Mouse (Mus musculus): ENCODE measurements around the gene Olfr661. TPM values are rescaled to one million over a fixed set of nuclear protein-coding genes. Genes with fewer than 3 reads are reported as not detected.
A peak's percentile ranks its signal among the peaks of the same experiment; 100 is the strongest.

Gene Olfr661
- not detected in 2 replicates for polyA plus RNA-seq (2015; fragmentation: Nextera tagmentation; extraction: Ambion mirVana)

DNA sequence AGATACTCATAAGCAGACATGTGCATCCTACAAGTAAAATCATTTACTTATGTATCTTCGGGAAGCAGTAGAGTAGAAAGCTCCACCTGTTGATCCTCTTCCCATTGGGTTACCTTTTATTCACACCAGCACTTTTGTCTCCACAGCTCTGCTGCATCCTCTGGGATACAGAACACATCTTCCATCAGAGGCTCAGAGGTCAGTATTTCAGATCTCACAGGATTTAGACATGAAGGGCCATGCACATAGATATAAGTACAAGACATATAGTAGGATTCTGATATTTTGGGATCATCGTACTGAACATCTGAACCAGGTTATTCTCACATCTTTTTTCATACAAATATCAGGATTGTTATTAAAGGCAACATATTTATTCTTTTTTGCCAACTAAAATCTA is at the start of gene Olfr661:
TSS of gene Olfr661 (plus strand) at position 301 of the 400 bp plus-strand sequence.
- WGBS = 94% methylated on average over 2 of the region's 2 CpGs
- Histone ChIP-seq H3K4me1 (no peaks in the 10 kb centered on the region), H3K4me3 (no peak within 1 kb of the TSS), H3K9ac (no peak within 1 kb of the TSS), H3K36me3 (ENCODE audit: poor library complexity, severe bottlenecking) (no peaks in the 10 kb centered on the region), H3K9me3 (replicated peaks) (no peaks in the 10 kb centered on the region), H3K27ac (no peak within 1 kb of the TSS), H3K27me3 (no peaks in the 10 kb centered on the region), H3K4me2 (no peak within 1 kb of the TSS)
- no peak for ATAC-seq

DNA sequence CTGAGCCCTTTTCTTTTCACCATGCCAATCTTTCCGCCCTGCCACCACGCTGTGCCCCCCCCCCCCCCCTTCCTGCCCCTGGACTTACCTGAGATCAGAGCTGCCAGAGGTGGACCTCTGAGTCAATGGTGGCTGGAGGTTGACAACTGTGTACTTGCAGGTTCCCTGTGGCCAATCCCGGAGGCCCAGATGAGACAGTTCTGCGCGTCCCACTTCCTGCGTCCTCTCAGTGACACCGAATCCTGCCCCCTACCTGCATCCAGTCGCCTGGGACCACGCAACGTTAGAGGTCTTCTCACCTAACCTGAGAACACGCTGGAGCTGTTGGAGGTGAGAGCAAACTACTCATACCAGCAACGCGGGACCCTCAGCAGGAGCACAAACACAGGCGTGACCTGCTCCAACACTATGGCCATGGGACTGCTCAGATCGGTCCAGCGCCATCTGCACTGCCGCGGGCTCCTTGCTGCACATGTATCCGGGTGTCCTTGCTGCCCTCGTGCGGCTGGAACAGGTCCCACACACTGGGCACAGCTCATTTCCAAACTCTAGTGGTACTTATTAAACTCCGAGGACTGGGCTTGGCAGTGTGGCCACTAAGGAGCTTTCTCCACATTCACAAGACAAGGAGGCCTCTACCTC is 39.3 kb upstream of the Olfr661 start, which contains the start of gene Olfr658:
TSS of gene Olfr658 (minus strand) at position 465 of the 642 bp plus-strand sequence.
- no peaks in the 10 kb centered on the region for H3K9me3 ChIP-seq (replicated peaks)
- peak within 1 kb of the TSS; percentile 40; the same call in 1 of the 2 replicates for H3K9ac ChIP-seq
- H3K36me3 ChIP-seq (ENCODE audit: poor library complexity, severe bottlenecking) = no peaks in the 10 kb centered on the region
- WGBS = 14% methylated on average over 20 of the region's 22 CpGs
- no peak within 1 kb of the TSS for H3K27ac ChIP-seq
- peak within 1 kb of the TSS; percentile 56 for H3K4me2 ChIP-seq
- H3K27me3 ChIP-seq = no peaks in the 10 kb centered on the region
- no peaks in the 10 kb centered on the region for H3K4me1 ChIP-seq
- ATAC-seq = peak; percentile 96
- H3K4me3 ChIP-seq = peak within 1 kb of the TSS; percentile 34

DNA sequence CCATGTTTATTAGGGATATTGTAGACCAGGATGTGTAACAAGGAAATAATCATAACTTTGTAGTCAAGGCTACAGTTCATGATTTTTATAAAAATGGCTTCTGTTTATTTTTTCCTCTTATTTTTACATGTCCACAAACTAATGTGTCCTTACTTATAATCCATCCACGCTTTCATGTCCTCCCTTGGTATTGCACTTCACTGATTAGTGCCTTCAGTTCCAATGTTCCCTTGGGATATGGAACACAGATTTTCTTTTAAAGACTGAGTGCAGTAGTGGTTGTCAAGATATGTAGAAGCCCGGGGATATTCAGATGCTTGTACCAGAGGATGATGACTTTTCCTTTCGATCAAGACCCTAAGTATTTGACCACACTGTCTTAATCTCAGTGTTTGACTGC is 19.8 kb upstream of the Olfr661 start, which contains the start of gene Olfr659:
TSS of gene Olfr659 (plus strand) at position 301 of the 400 bp plus-strand sequence.
- Histone ChIP-seq H3K4me2 (no peak within 1 kb of the TSS), H3K27ac (no peak within 1 kb of the TSS), H3K4me3 (no peak within 1 kb of the TSS), H3K36me3 (ENCODE audit: poor library complexity, severe bottlenecking) (no peaks in the 10 kb centered on the region), H3K9ac (no peak within 1 kb of the TSS), H3K9me3 (replicated peaks) (no peaks in the 10 kb centered on the region), H3K4me1 (no peaks in the 10 kb centered on the region), H3K27me3 (no peaks in the 10 kb centered on the region)
- WGBS = 90% methylated on average over 3 of the region's 3 CpGs
- ATAC-seq = no peak

Other genes starting within 250 kb of the Olfr661 start
- 0.45 and 0.78 TPM in 2 replicates for gene Trim30a, start 221.3 kb upstream of the Olfr661 start, polyA plus RNA-seq (2015; fragmentation: Nextera tagmentation; extraction: Ambion mirVana)
- gene Trim30d, start 178.7 kb upstream of the Olfr661 start, polyA plus RNA-seq (2015; fragmentation: Nextera tagmentation; extraction: Ambion mirVana) = 0.09 TPM in 1 of 2 replicates, not detected in the other
- not detected in 2 replicates for gene Olfr651, start 136.4 kb upstream of the Olfr661 start, polyA plus RNA-seq (2015; fragmentation: Nextera tagmentation; extraction: Ambion mirVana)
- 0.03 TPM in 1 of 2 replicates, not detected in the other for gene Olfr652, start 125.6 kb upstream of the Olfr661 start, polyA plus RNA-seq (2015; fragmentation: Nextera tagmentation; extraction: Ambion mirVana)
- gene Olfr653, start 109.2 kb upstream of the Olfr661 start, polyA plus RNA-seq (2015; fragmentation: Nextera tagmentation; extraction: Ambion mirVana) = not detected in 2 replicates
- gene Olfr654, start 99.5 kb upstream of the Olfr661 start, polyA plus RNA-seq (2015; fragmentation: Nextera tagmentation; extraction: Ambion mirVana) = not detected in 2 replicates
- gene Olfr655, start 84.7 kb upstream of the Olfr661 start, polyA plus RNA-seq (2015; fragmentation: Nextera tagmentation; extraction: Ambion mirVana) = not detected in 2 replicates
- gene Olfr656, start 72.5 kb upstream of the Olfr661 start, polyA plus RNA-seq (2015; fragmentation: Nextera tagmentation; extraction: Ambion mirVana) = not detected in 2 replicates
- gene Olfr657, start 61.7 kb upstream of the Olfr661 start, polyA plus RNA-seq (2015; fragmentation: Nextera tagmentation; extraction: Ambion mirVana) = not detected in 2 replicates
- gene Olfr658, start 39.2 kb upstream of the Olfr661 start, polyA plus RNA-seq (2015; fragmentation: Nextera tagmentation; extraction: Ambion mirVana) = 0.06 and 0.10 TPM in 2 replicates
- gene Olfr659, start 19.7 kb upstream of the Olfr661 start, polyA plus RNA-seq (2015; fragmentation: Nextera tagmentation; extraction: Ambion mirVana) = not detected in 2 replicates
- not detected in 2 replicates for gene Usp17le, start 91.0 kb downstream of the Olfr661 start, polyA plus RNA-seq (2015; fragmentation: Nextera tagmentation; extraction: Ambion mirVana)
- gene Usp17lb, start 156.1 kb downstream of the Olfr661 start, polyA plus RNA-seq (2015; fragmentation: Nextera tagmentation; extraction: Ambion mirVana) = not detected in 2 replicates
- not detected in 2 replicates for gene Usp17la, start 170.5 kb downstream of the Olfr661 start, polyA plus RNA-seq (2015; fragmentation: Nextera tagmentation; extraction: Ambion mirVana)
- not detected in 2 replicates for gene Olfr665, start 191.5 kb downstream of the Olfr661 start, polyA plus RNA-seq (2015; fragmentation: Nextera tagmentation; extraction: Ambion mirVana)
- not detected in 2 replicates for gene Olfr666, start 209.5 kb downstream of the Olfr661 start, polyA plus RNA-seq (2015; fragmentation: Nextera tagmentation; extraction: Ambion mirVana)
- not detected in 2 replicates for gene Olfr667, start 235.0 kb downstream of the Olfr661 start, polyA plus RNA-seq (2015; fragmentation: Nextera tagmentation; extraction: Ambion mirVana)
- gene Olfr668, start 241.6 kb downstream of the Olfr661 start, polyA plus RNA-seq (2015; fragmentation: Nextera tagmentation; extraction: Ambion mirVana) = not detected in 2 replicates
- gene Olfr669, start 247.7 kb downstream of the Olfr661 start, polyA plus RNA-seq (2015; fragmentation: Nextera tagmentation; extraction: Ambion mirVana) = not detected in 2 replicates